Mouse (Mus musculus) kidney, adult 18-20 months (tissue): ENCODE measurements at regions not wholly inside any gene's neighbourhood (a gene's known extent, or its start where the extent isn't known, plus 50 kb on each side); places are given as distances from the start of the nearest gene placed in this dataset.

Experiments
- DNase-seq: peaks from one replicate; pipeline ENCODE4 v3.0.0; 2021

GRCm38 (mm10) chr8:112196423-112196822, 181.6 kb upstream of the Gm6793 start:
- no peak for DNase-seq

GRCm38 (mm10) chr8:112195880-112196279, 181.0 kb upstream of the Gm6793 start:
- no peak for DNase-seq

DNA sequence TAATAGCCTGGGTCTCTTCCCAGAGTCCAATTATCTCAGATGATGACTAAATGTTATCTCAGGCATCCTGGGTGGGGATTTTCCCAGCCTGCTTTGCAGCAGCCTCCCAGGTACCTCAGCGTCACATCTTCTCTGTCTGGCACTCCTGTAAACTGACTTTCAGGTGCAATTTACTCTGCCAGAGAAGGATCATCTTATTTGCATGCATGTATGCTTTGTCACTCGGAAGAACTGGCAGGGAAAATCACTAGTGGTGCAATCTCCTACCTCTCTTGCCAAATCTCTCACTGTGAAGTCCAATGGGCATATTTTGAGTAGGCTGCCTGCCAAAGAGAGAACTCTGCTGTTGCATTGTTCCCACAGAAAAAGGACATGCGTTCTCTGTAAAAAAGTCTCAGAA, 177.0 kb upstream of the Gm6793 start:
- no peak for DNase-seq

DNA sequence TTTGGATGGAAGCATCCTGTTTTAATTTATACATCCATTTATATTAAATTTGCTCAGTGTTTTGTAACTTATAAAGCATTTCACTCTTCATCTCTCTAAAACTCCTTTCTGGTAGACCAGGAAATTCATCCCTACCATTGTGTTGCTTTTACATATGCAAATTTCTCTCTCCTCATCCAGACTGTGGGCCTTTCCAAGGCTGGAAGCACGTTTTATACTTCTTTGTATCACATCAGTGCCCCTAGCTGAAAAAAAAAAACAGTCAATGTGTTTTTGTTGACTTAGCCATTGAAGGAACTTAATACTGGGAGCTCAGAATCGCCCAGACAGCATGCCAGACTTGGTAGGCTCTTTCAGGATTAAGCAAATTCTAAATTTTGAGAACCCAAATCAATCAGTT, 174.9 kb upstream of the Gm6793 start:
- no peak for DNase-seq

DNA sequence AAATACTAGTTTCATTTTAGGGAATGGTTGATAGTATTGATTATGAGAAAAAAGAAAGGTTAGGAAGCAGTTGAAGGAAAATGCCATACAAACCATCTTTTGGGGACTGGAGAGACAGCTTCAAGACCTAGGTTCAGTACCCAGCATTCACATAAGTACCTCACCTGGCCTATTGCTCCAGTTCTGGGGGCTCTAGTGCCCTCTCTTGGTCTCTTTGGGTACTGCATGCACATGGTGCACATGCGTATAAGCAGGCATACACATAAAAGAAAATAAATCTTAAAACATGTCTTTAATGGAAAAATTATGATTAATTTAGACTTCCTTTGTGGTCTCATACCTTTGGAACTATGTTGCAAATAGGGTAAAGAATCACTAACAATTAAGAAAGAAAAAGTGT, 155.3 kb upstream of the Gm6793 start:
- DNase-seq = no peak

GRCm38 (mm10) chr8:112156656-112157055, 141.8 kb upstream of the Gm6793 start:
- DNase-seq = no peak

GRCm38 (mm10) chr8:112138924-112139323, 124.1 kb upstream of the Gm6793 start:
- no peak for DNase-seq

DNA sequence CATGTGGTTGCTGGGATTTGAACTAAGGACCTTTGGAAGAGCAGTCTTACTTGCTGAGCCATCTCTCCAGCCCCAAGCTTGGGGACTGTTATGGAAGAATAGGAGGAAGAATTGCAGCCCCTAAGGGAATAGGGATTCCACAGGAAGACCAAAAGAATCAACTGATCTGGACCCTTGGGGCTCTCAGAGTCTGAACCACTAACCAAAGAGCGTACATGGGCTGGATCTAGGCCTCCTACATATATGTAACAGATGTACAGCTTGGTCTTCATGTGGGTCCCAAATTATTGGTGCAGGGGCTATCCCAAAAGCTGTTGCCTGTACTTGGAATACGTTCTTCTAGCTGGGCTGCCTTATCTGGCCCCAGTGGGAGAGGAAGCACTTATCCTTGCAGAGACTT, 115.4 kb upstream of the Gm6793 start:
- DNase-seq = no peak

DNA sequence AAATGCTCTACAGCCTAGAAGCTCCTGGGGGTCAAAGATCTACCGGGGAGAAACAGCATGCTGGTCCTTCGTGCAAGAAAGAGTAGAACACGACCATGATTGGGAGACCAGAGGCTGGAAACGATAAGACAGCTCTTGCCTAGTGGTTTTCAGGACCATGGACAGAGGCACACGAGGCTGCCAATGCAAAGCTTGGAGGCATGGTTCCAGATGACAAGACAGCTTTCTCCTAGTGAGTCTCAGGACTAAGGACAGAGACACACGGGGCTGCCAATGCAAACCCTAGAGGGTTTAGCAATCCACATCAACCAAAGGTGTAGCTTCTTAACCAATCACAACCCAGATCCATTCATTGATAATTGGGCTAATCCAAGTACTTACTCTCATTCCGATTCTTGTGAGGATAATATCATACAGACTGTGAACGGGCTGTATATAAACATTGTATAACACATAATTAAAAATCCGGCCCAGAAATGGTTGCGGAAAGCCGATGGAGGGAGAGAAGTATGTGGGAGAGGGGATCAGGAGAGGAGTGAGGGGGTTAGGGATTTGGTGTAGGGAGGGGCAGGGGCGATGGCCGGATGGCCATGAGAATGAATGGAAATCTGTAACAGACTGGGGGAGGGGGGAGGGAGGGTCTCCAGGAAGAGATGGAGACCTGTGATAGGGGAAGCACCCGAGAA, 114.1 kb upstream of the Gm6793 start:
- peak; percentile 27 for DNase-seq

DNA sequence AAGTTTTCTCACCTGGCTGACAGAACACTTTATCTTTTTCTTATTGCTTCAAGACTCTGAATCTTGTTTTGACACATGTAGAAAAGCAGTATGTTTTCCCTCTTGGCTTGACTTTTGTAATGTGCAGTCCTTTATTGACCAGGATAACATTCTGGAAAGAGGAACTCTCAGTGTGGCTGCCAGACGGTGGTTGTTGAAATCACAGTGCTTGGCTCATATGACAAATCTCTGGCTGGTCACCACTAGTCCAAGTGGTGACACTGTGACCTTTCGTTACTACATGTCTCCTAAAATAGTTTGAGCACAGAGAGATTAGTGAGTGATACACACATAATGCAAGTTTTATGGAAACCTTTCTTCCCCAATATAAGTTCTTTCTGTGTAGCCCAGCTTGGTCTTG, 97.1 kb upstream of the Gm6793 start:
- no peak for DNase-seq

DNA sequence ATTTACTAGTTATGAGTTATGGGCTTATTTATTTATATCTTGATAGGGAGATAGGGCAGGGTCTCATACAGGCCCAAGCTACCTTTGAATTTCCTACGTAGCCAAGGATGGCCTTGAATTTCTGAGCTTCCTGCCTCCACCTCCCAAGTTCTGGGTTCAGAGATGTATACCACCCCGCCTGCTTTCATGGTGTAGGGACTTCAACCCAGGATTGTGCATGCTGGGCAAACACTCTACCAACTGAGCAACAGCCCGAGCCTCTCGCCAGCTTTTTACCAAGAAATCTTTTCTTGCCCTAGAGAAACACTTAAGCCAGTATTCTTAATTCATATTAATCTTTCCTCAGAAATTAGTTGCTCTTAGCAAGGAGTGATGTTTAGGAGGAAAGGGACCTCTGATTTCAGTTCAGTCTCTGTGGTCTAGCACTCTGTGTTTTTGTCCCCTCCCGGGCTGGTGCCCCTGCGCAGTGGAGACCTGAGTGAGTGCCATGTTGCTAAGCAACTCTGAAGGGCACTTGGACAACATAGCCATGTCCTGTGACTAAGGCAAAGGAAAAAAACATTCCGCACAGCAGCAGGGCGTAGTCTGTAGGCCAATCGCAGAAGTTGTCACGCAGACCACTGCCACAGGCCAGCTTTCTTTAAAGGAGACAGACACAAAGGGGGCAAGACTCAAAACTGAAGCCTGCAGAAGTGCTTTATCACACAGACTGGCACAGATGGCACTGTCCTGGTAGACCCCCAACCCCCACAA, 83.2 kb upstream of the Gm6793 start:
- DNase-seq = peak; percentile 14

- no peak for DNase-seq
Observed at GRCm38 (mm10) chr8:112094881-112095280, 80.0 kb upstream of the Gm6793 start.

DNA sequence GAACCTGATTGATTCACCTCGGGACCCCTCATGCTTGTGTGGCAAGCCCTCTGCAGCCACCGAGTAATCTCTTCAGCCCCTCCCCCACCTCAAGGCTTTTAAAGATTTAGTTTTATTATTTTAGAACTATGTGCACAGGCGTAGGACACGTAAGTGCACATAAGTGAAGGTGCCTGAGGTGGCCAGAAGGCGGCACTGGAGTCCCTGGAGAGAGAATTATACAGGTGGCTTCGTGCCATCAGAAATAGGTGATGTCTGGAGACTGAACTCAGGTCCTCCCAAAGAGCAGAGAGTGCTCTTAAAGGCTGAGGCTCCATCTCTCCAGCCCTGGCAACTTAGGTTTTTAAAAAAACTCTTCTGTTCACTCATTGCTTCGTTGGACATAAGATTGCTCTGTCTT, 78.7 kb upstream of the Gm6793 start:
- no peak for DNase-seq

- no peak for DNase-seq
Observed at GRCm38 (mm10) chr8:112092831-112093230, 78.0 kb upstream of the Gm6793 start.

DNA sequence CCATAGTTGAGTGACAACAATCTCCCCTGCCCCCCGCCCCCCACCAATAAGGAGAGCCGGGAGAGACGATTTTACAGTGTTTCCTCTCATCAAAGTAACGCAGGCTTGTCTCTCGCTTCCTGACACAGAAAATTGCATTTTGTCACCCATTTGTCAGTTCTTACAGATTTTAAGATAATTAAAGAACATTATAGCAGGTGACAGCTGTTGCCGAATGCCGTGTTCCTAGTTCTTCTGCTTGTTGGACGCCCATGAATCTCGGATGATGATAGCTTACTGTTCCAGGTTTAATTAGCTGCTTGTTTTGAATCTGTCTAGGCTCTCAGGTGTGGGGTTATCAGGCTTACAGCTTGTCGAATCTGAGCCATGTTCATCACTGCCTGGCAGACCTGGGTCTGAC, 63.8 kb upstream of the Gm6793 start:
- DNase-seq = no peak

- DNase-seq = no peak
Observed at GRCm38 (mm10) chr8:112072205-112072604, 57.4 kb upstream of the Gm6793 start.

DNA sequence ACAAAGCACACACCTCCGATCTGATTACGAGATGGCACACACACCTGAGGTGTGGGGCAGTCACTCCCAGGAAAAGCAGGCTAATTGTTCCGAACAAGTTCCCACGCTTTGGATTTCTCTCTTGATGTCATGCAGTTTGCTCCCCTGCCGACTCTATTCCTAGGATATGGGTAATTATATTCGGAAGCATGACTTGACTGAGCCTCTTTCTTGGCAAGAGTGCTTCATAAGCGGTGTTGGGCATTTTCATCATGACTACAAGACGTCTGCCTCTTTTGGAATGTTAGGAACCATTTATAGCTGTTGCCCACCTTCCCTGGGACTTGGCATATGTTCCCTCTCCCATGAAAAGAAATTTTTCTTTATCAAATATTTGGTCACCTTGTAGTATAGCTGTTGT, 55.4 kb upstream of the Gm6793 start:
- no peak for DNase-seq
